14 mouse cellular contexts compared by ENCODE assay signal in the genomic region with DNA sequence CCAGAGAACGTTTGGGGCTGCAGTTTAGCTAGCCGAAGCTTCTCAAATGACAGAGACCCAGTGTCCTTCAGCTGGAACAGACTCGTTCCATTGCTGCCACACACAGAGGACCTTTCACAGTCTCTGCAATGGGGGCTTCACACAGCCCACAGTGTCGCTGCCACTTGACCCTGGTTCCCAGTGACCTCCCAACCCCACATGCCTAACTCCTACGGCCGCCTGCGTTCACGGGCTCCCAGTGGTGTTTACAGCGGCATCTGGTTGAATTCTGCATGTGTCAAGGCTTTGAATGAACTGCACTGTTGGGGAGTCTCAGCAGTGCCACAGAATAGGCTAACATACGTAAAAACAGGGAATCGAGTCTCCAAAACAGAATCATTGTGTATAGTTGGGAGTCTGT.
"Had no signal": no experiment of that assay in that cellular context is flagged by ENCODE, and none has a peak within 500 bp of the region (broad histone marks: within the 10 kb centered on the region; RNA-seq: fewer than 3 reads in every experiment).

No protein-coding gene starts in this region.

- H3K4me3 ChIP-seq: left cerebral cortex, adult 2 months; limb, embryonic 12.5 days; liver, embryonic 13.5 days; lung, embryonic 15.5 days; myocyte had no signal

- H3K27ac ChIP-seq: kidney, postnatal 0 days; left cerebral cortex, adult 2 months; limb, embryonic 12.5 days; liver, embryonic 13.5 days; lung, embryonic 15.5 days; stomach, postnatal 0 days had no signal

- H3K9me3 ChIP-seq: liver, embryonic 13.5 days; lung, embryonic 15.5 days had no signal

- ATAC-seq: liver, postnatal 0 days had no signal

- DNase-seq: kidney, adult 18-20 months; liver; liver, embryonic 13.5 days; liver, postnatal 0 days; lung, postnatal 14 days; midbrain, embryonic 14.5 days; right cerebral cortex, adult 18-20 months; thymus, postnatal 4 days had no signal

- H3K4me1 ChIP-seq: liver, embryonic 13.5 days had no signal

- H3K4me2 ChIP-seq: limb, embryonic 12.5 days; liver, embryonic 13.5 days; lung, embryonic 15.5 days had no signal

- H3K36me3 ChIP-seq: limb, embryonic 12.5 days; liver, embryonic 13.5 days; lung, embryonic 15.5 days had no signal

- H3K27me3 ChIP-seq: limb, embryonic 12.5 days; liver, embryonic 13.5 days; lung, embryonic 15.5 days had no signal

- H3K9ac ChIP-seq: limb, embryonic 12.5 days; liver, embryonic 13.5 days; liver, postnatal 0 days; lung, embryonic 15.5 days had no signal
